Mouse (Mus musculus) ES-E14 (cell line): ENCODE results near the gene Eps15l1.

Experiments
- HCFC1 ChIP-seq: IDR thresholded peaks from 2 replicates; pipeline ENCODE4 v1.6.1; 2012; ENCODE audit warnings: low read length, inconsistent platforms, borderline replicate concordance; ENCODE audit not compliant: insufficient read depth
- MAFK ChIP-seq: IDR thresholded peaks from 2 replicates; pipeline ENCODE4 v1.6.1; 2014; ENCODE audit warnings: mild to moderate bottlenecking, low read depth, low read length, inconsistent platforms; ENCODE audit not compliant: insufficient read depth
- ZC3H11A ChIP-seq: IDR thresholded peaks from 2 replicates; pipeline ENCODE4 v1.6.1; 2012; ENCODE audit warnings: low read depth, mild to moderate bottlenecking, inconsistent platforms, low read length, borderline replicate concordance

DNA sequence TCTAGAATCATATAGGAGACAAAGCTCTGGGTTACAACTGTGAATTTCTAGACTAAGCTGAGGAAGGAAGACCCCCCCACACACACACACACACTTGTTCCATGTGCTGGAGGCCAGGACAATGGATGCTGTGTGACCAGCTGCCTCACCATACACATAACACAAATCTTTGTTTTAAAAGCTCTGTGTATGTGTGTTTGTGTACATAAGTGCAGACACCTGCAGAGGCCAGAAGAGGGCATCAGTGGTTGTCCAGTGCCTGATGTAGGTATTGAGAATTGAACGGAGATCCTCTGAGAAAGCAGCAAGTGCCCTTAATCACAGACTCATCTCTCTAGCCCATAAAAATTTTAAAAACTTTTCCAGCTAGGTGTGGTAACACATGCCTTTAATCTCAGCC, 1.7 kb upstream of the Eps15l1 start:
- TF ChIP-seq ZC3H11A (no peak), MAFK (no peak), HCFC1 (no peak)
